Mouse (Mus musculus) T-helper 17 cell (primary cell): Measurements from ENCODE around the gene Lpin2.

ENCODE experiments used
- in situ Hi-C, 2 experiments: fragments of 300-600 bp; cut with MboI, MseI; formaldehyde crosslinking; loops; 1 replicate in 1 of 2; 2 replicates in 1 of 2; pipeline ENCODE4 v1.15.1; 2025; ENCODE audit warnings: high pct_unique_total_duplicates in 2 of 2

Gene Lpin2

DNA sequence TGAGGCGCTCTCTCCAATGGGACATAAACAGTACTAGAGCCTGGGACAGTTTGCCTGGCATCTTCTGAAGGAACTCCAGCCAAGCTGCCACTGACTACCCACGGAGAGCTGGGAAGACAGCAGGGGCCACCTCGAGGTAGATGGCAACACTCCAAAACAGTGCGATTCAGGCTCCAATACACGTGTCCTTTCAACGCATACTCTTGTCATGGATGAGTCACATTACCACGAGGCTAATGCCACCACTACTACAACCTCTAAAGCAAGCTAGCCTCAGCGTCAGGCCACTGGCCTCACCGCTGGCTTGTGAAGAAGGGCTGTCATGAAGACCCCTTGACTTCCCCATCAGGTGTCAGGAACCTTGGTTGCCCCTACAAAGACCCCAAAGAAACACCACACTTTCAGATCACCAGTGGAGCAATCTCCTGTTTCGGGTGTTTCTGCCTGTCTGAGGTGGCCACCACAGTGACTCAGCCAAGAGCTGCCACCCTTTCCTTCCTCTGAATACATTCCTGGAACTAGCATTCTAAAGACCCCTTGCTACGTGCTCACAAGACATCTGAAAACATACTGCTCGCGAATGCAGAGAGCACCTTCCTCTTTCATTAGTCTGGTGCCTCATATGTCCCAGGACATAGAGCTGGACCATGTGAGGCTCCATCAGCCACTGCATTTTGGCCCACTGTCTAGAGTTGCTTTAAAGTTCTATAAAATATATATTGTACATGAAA lies 74.6 kb downstream of the Lpin2 start:
- in situ Hi-C loops: no loop called here

DNA sequence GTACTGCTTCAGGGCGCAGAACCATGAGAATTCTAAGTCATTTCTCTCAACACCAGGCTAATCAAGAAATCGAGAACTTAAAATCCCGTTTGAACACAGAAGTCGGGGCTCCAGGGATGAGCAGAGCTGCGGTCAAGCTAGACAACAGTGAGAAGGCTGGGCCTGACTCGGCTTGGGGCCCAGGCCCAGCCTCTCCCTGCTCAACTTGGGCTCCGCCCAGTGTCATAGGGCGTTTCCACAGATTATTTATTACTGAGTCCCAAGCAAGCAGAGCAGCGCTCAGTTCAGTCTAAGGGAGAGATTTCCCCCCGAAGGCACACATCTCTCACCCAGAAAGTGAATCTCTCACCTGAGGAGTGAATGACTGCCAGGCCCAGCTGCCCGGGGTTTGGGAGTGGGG lies 77.4 kb downstream of the Lpin2 start:
- in situ Hi-C loops: no loop called here

DNA sequence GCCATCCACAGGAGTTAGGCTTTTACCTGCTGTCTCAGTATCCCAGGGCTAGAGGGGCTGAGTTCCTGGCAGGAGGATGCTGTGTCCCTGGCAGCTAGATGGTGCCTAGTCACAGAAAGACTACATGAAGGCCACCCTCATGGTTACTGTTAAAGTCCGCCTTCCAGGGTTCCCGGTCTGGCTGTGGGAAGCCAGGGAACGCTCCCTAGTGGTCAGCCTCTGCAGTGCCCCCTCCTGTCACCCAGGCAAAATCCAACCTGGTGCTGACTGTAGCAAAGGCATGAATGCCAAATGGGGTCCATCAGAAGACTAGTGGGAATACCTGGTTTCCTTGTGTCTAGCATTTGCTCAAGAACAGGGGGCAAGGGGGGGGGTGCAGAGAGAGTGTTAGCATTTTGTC lies 78.3 kb downstream of the Lpin2 start:
- in situ Hi-C loops: no loop called here

DNA sequence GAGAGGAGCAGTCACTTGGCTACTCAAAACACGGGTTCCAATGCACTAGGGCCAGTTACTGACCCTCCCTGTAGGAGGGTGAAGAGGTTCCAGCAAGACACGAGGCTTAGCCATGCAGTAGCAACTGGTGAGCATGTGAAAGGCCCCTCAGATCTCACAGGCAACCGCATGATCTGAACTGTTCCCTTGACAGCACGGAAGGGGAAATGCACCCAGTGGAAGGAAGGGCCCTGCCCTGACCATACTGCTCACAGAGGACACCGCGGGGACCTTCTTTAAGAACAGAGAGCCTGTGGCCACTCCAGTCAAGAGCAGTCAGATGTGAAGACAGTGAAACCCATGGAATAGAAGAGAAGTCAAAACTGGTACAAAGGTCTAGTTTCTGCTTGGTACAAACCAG lies 80.8 kb downstream of the Lpin2 start:
- in situ Hi-C loops: no loop called here

DNA sequence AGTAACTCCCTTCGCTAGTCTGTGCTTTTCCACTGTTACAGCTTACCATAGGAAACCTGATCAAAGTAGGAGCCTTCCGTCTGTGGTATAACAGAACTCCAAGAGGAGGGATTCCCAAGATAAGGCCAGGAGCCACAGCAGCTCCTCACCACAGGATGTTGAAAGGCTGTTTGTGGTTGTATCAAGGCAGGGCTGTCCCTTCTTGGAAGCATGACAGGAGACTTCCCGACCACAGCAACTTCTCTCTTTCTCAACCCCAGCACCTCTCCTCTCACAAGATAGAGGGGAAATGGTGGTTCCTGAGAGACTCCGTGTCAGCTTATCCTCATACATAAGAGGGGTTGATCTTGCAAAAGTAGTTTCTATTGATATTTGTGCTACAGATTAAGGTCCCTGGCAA lies 82.4 kb downstream of the Lpin2 start:
- in situ Hi-C loops: no loop called here

DNA sequence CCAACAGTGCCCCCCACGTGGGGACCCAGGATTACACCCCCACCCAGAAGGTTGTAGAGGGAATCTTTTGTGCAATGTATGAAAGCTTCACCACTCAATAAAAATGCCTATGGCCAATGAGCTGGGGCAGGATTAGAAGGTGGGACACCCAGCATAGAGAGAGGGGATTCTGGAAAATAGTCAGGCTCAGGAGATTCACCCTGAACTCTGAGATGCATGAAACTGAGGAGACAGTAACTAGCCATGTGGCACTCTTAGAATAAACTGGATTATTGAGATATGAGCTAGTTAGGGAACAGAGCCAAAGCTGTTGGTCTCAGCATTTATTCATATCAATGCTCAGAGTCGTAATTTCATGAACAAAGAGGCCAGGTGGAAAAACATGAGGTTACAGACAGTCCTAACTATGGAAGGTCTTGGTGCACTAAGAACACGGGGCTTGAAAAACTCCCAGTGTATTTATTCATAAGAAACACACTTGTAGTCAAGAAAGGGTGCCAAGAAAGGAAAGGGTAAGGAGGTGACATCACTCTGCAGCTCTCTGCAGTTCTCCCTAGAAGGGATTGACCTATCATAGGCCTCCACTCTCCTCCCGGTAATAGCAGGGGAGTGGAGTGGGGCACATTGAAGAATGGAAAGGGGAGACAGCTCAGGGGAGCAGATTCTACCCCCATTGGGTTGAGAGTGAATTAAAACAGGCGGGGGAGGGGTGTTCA lies 83.1 kb downstream of the Lpin2 start:
- in situ Hi-C loops: no loop called here

DNA sequence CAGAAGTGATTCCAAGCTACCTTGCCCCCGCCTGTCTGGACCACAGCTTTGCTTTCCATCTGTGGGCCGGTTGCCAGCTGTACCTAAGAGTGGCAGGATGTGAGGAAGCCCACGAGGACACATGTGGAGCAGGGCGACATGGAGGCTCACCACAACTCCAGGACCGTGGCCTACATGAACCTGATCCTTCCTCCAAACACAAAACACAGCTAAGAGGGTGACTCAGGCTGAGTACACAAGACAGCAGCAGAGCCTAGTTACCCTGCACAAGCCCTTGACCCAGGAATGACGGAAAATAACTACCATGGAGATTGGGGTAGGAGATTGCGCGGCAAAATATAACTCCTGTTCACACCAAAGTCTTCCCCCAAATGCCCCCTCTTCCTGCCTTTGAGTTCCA lies 85.0 kb downstream of the Lpin2 start:
- in situ Hi-C loops: no loop called here

DNA sequence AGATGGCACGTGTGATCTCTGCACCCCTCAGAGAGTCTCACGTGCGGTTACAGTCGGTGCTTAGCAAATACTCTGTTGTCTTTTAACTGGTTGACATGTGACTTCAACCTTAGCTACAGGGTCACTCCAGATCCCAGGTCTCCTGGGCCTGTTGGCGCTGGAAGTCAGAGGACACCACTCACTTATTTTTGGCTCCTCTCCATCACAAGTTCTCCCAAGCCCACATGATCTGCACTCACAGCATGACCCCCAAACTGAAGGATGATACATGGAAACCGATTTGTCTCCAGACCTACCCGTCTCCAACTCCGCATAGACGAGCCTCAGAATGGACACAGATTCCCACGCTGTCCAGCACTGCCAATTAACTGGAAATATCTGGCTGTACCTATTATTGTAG lies 85.8 kb downstream of the Lpin2 start:
- in situ Hi-C loops: no loop called here

DNA sequence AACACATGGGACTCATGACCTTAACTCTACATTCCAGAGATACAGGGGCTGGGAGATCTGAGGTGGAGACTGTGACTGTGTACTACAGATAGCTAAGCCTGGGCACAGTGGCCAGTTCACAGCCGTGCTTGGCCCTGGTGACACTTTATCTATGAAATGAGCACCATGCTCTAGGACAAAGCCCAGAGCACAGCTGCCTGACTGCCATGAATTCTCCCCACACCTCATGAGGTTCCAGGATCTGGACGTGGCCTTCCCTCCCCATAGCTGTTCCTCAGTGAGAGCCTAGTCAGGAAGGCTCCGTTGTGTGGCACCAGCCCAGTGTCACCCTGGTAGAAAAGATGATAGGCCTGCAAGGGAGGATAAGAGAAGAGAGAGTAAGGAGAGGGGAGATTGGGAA lies 86.2 kb downstream of the Lpin2 start:
- in situ Hi-C loops: no loop called here

DNA sequence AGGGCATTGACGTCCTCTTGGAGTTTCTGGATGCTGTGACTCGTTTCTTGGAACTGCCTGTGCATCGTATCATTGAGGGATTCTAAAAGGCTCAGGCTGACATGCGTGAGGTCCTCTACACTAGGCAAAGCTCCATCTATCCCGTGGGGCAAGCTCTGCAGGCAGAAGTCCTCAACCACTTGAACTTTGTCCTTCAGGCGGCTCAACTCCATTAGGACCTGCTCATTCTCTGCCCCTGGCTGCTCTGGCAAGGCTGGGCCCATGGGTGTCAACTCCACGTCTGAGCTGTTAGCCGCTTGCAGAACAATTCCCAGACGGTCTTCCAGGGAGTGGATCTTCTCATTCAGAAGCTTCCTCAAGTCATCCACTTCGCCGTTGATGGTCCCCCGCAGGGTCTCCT lies 91.5 kb downstream of the Lpin2 start:
- in situ Hi-C loops: no loop called here

DNA sequence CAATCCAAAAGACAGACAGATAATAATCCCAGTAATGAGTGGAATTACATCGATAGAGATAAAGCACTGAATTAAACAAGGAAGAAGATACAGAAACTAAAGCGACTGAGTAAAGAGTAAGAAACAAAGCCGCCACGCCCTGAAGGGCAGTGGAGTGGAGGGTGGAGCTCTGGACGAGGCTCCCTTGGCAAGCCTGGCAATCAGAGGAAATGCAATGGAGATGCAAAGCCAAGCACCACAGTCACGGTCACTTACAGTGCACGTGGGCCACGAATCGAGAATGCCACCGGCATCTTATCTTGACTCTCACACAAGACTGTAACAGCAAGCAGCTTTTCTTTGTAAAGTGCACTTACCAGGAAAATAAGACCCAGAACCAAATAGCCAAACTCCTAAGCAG lies 94.4 kb downstream of the Lpin2 start:
- in situ Hi-C loops: no loop called here

DNA sequence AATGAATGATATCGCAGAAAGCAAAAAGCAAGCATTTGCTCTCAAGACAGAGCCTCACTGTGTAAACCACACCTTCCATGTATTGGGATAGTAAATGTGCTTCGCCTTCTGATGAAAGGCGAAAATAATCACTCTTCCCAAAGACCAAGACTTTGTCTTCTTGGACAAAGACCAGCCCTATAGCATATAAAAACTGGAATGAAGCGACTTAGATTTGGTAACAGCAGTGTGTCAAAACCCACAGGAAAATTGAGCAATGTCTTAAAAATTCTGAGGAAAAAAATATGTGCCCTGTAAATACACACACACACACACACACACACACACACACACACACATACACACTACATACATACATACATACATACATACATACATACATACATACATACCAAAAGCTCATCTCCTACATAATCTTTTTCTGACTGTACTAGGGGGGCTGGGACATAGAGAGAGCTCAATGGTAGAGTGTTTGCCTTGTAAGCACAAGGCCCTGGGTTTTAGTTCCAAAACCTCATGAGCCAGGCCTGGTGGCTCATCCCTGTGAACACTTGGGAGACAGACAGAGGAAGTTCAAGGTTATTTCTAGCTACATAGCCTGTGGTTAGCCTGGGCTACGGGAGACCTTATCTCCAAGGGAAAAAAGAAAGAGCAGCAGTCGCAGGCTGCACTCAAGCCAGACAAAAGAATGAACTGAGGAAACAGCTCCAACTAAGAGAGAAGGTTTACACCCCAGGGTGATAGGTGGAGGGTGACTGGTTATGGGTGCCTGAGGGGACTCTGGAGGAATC lies 95.5 kb downstream of the Lpin2 start:
- in situ Hi-C loops: no loop called here

DNA sequence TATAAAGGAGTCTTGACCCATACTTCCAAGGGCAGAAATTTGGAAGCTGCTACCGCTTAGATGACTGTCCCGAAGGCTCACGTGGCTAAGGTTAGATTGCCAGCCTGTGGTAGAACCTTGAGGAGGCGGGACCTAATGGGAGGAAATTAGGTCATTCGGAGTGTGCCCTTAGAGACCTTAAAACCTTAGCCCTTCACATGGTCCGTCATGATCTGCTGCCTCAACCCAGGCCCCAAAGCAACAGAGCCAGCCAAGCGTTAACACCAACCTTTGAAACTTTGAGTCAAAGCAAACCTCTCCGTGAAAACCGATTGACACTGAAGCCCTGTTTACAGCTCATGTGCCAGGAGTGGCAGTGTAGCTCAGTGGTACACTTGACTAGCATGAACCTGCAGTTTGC lies 100.4 kb downstream of the Lpin2 start:
- in situ Hi-C loops: no loop called here

DNA sequence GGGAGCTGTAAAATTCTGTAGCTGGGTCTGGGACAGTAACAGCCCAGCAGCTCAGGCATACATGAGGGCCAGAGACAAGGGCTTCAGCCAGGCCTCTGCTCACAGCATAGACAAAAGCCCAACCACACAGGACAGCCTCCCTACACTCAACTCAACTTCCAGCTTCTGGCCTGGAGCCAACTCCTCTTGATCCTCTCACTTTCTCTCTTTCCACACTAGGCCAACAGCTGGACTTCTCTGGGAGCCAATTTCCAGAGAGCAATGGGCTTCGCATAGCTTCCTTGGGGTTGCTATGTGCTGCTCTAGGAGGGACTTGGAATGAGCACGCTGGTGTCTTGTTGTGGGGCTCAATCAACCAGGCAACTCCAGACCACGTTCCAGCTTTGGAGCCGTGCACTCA lies 100.9 kb downstream of the Lpin2 start:
- in situ Hi-C loops: no loop called here

DNA sequence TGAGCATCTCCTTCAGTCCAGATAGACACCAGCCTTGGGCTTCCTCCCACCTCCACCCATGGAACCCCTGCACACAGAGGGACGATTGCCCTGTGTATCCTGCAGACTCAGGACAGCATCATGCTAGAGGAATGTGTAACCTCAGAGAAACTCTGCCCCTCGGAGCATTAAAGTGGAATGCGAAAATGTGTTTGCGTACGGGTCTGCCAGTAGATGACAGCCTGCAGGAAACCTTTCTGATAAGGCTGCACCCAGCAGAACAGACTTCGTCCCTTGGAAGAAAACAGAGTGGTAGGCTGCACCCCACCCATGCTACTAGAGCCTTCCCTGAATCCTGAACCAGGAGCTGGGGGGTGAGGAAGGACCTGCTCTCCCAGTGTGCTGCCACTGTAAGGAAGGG lies 102.5 kb downstream of the Lpin2 start:
- in situ Hi-C loops: no loop called here

DNA sequence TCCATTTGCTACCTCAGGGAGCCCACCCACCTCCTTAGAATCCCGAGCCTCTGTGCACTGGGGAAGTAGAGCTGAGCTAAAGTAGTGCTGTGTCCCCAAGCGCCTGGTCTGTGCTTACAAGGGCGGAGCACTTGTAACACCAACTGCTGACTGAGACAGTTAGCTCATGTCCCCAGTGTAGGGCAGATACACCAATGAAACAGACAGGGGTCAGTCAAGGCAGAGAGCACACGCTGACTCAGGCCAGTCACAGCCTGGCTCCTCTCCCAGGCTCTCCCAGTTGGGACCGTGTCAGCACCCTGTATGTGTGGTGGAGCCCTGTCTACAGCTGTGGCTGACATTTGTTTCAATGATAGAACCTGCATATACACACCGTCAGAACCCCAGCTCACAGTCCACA lies 103.6 kb downstream of the Lpin2 start:
- in situ Hi-C loops: no loop called here

DNA sequence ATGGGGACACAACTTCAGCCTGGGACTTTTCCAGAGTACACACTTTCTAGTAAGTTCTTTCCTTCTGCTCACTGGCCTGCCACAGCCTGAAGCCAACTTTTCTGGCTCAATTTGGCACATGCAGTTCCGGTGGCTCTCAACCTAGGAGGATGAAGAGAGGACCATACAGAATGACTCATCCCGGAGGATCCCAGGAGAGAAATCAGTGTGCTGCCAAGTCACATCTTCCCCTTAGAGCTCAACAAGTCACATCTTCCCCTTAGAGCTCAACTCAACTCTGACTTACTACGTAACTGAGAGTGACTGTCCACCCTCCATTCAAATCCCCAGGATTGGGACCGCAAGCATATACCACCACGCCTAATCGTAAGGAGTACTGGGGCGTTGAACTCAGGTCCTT lies 105.2 kb downstream of the Lpin2 start:
- in situ Hi-C loops: no loop called here

DNA sequence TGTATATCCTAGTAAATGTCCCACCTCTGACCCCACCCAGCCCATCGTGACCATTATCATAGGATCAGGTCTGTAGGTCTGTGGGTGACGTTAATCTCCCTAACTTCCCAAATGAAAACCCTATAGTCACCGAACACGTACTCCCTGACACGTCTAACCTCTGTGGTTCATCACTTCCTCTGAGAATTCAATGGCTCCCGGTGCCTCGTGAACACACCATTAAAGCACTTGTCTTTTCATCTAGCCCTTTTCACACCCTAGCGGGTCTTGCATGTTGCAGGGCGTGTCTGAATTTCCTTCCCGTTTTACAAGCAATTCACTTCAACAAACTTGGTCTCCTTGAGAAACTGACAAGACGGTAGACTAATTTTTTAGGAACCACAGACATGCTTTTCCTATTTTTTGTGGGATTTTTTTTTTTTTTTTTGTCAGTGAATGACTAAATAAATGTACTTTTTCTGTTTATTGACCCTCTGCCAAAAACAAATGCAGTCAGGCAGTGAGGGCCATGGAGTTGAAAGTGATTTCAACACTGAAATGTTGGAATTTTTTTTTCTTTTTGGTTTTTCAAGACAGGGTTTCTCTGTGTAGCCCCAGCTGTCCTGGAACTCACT lies 105.9 kb downstream of the Lpin2 start:
- in situ Hi-C loops: no loop called here

DNA sequence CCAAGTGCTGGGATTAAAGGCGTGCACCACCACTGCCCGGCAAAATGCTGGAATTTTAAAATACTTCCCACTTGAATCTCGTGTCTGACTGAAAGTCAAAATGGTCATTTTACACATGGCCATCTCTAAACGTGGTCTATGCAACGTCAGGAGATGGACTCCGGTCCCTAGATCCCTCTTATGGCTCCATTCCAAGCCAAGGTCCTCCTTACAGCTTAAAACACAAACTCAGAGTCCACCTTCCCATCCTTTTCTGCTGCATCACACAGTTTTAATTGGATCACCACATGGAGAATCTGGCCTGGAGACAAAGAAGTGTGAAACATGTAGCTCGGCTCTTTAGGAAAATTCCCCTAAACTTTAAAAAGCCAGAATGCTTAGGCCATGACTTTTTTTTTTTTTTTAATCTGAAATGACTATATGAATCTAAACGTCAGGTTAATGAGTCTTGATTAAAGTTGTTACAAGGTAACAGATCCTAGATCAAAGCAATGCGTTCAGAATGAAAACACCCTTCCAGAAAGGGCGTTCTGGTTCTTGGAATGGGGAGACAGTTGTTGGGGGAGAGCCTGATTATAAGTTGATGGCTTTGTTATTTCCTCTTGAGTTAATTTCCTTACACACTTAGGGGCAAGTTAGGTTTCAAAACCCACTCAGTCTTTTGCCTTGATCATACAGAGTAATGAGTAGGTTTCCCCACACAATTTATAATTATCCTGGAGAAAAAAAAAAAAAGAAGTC lies 106.6 kb downstream of the Lpin2 start:
- in situ Hi-C loops: no loop called here

DNA sequence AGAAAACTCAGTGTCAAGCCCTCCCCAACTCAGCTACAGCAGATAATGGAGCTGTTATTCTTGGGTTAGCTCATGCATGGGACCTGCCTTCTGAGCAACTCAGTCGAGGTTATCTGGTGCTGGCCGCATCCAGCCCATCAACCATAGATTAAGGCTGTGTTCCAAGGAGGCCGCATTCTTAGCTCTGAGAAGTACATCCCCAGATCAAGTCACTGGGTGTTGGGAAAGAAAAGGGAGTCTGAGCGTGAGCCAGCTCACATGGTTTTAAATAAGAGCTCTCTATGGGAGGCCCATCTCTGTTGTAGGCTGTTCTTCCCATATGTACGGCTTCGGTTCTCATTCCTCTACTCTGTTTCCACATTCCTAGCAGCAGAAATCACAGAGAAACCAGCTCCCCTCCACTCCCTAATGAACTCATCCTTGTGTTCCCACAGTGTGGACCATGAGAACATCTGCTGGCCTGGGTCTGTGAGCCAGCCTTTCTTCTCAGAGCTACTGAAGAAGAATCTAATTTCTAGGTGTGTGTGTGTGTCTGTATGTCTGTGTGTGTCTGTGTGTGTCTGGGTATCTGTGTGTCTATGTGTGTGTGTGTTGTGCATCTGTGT lies 107.3 kb downstream of the Lpin2 start:
- in situ Hi-C loops: no loop called here
